ENCODE assay signal across 8 mouse cellular contexts in genomic region chr10:59266097-59266496, GRCm38 (mm10). TPM values are rescaled to one million over a fixed set of nuclear protein-coding genes. Genes with fewer than 3 reads are reported as not detected.
DNase-seq lines count a peak whose midpoint lies in the region; ATAC-seq lines count a peak whose summit lies in the region.
"Had no signal": no experiment of that assay in that cellular context is flagged by ENCODE, and none has a peak within 500 bp of the region (broad histone marks: within the 10 kb centered on the region; RNA-seq: fewer than 3 reads in every experiment).

No protein-coding gene starts in this region.

- intact Hi-C loops in left cerebral cortex, postnatal 10 days (cut with DNase I) = no loop called here
- intact Hi-C loops in left cerebral cortex, postnatal 36 days (cut with DNase I) = no loop called here

- no peaks in the 10 kb centered on the region for H3K9me3 ChIP-seq in embryonic facial prominence, embryonic 13.5 days
- H3K9me3 ChIP-seq in liver, embryonic 15.5 days (replicated peaks) = no peaks in the 10 kb centered on the region
- H3K9me3 ChIP-seq: forebrain, embryonic 10.5 days had no signal

- no peak overlapping the region for H3K4me2 ChIP-seq in embryonic facial prominence, embryonic 13.5 days
- H3K4me2 ChIP-seq in liver, embryonic 15.5 days = no peak overlapping the region

- WGBS in embryonic facial prominence, embryonic 13.5 days = 77% methylated on average over 1 of the region's 1 CpGs
- 63% methylated on average over 1 of the region's 1 CpGs for WGBS in liver, embryonic 15.5 days (ENCODE audit: insufficient replicate concordance)

- H3K27ac ChIP-seq in embryonic facial prominence, embryonic 13.5 days = peak overlapping the region; percentile 62
- peak overlapping the region; percentile 62 for H3K27ac ChIP-seq in liver, embryonic 15.5 days (replicated peaks)
- H3K27ac ChIP-seq: forebrain, embryonic 10.5 days had no signal

- H3K4me3 ChIP-seq in embryonic facial prominence, embryonic 13.5 days = no peak overlapping the region
- no peak overlapping the region for H3K4me3 ChIP-seq in liver, embryonic 15.5 days (replicated peaks)
- H3K4me3 ChIP-seq: forebrain, embryonic 10.5 days had no signal

- ATAC-seq in embryonic facial prominence, embryonic 13.5 days (ENCODE audit: insufficient number of reproducible peaks, insufficient read depth, low FRiP score, low TSS enrichment, low read depth) = no peak; the same call in 1 of the 2 replicates
- ATAC-seq in liver, embryonic 15.5 days (ENCODE audit: insufficient read depth) = no peak

- no peaks in the 10 kb centered on the region for H3K36me3 ChIP-seq in embryonic facial prominence, embryonic 13.5 days
- H3K36me3 ChIP-seq in liver, embryonic 15.5 days (replicated peaks) = no peaks in the 10 kb centered on the region
- H3K36me3 ChIP-seq: forebrain, embryonic 10.5 days had no signal

- H3K9ac ChIP-seq in embryonic facial prominence, embryonic 13.5 days = no peak overlapping the region
- no peak overlapping the region for H3K9ac ChIP-seq in liver, embryonic 15.5 days

- H3K27me3 ChIP-seq in embryonic facial prominence, embryonic 13.5 days = no peaks in the 10 kb centered on the region
- no peaks in the 10 kb centered on the region for H3K27me3 ChIP-seq in liver, embryonic 15.5 days

- H3K4me1 ChIP-seq in embryonic facial prominence, embryonic 13.5 days = peaks cover 14% of the 10 kb centered on the region
- peaks cover 44% of the 10 kb centered on the region for H3K4me1 ChIP-seq in liver, embryonic 15.5 days (replicated peaks)

- DNase-seq in urinary bladder, adult 18-20 months (ENCODE audit: low spot score in 2 of 2) = peak; percentile 73 to 80
- no peak for DNase-seq in urinary bladder, postnatal 10 days (ENCODE audit: low spot score)
- DNase-seq in left cerebral cortex, postnatal 10 days (ENCODE audit: extremely low spot score in 1 of 2, low spot score in 2 of 2) = no peak
- DNase-seq in left cerebral cortex, postnatal 36 days (ENCODE audit: low spot score in 2 of 2) = no peak
- DNase-seq in thymus, postnatal 25 days = no peak

RNA-seq across cellular contexts. Expression of gene Sowahc, which starts 44.3 kb away (rescaled TPM):
- 13.0 and 13.6 TPM in 2 replicates for polyA plus RNA-seq in embryonic facial prominence, embryonic 13.5 days (2015; fragmentation: Nextera tagmentation; extraction: Ambion mirVana)
- polyA plus RNA-seq in liver, embryonic 15.5 days (2015; fragmentation: Nextera tagmentation; extraction: Ambion mirVana) = 2.0 and 2.5 TPM in 2 replicates
- total RNA-seq in left cerebral cortex, postnatal 10 days (2021) = 10 to 100 TPM; 12.0 to 13.7 TPM
- total RNA-seq in left cerebral cortex, postnatal 36 days (2021) = 1 to 10 TPM; 7.9 to 8.8 TPM

RNA-seq across cellular contexts. Expression of gene Sept10, which starts 44.5 kb away (rescaled TPM):
- 42.7 and 43.4 TPM in 2 replicates for polyA plus RNA-seq in embryonic facial prominence, embryonic 13.5 days (2015; fragmentation: Nextera tagmentation; extraction: Ambion mirVana)
- polyA plus RNA-seq in liver, embryonic 15.5 days (2015; fragmentation: Nextera tagmentation; extraction: Ambion mirVana) = 9.4 and 11.2 TPM in 2 replicates
- 1 to 10 TPM; 8.2 to 9.5 TPM for total RNA-seq in left cerebral cortex, postnatal 10 days (2021)
- 1 to 10 TPM; 6.4 to 7.3 TPM for total RNA-seq in left cerebral cortex, postnatal 36 days (2021)

RNA-seq across cellular contexts. Expression of gene P4ha1, which starts 57.0 kb away (rescaled TPM):
- 76.2 and 91.3 TPM in 2 replicates for polyA plus RNA-seq in embryonic facial prominence, embryonic 13.5 days (2015; fragmentation: Nextera tagmentation; extraction: Ambion mirVana)
- 13.6 and 14.8 TPM in 2 replicates for polyA plus RNA-seq in liver, embryonic 15.5 days (2015; fragmentation: Nextera tagmentation; extraction: Ambion mirVana)
- total RNA-seq in left cerebral cortex, postnatal 10 days (2021) = 10 to 100 TPM; 27.6 to 29.7 TPM
- 10 to 100 TPM; 31.7 to 45.5 TPM for total RNA-seq in left cerebral cortex, postnatal 36 days (2021)

Comparison
In these comparisons a context has a peak if more than half of its experiments do, and no peak if none do; other contexts are left out.
1. DNase-seq: peak in urinary bladder, adult 18-20 months (2 of 2); none in urinary bladder, postnatal 10 days (single experiment), left cerebral cortex, postnatal 10 days (0 of 2), left cerebral cortex, postnatal 36 days (0 of 2) and thymus, postnatal 25 days (single experiment).